Mouse (Mus musculus): ENCODE results near the gene Naxd. TPM values are rescaled to one million over a fixed set of nuclear protein-coding genes. Genes with fewer than 3 reads are reported as not detected.

Gene Naxd
- polyA plus RNA-seq, 1 experiment from 2014 or later, result 105 TPM

DNA sequence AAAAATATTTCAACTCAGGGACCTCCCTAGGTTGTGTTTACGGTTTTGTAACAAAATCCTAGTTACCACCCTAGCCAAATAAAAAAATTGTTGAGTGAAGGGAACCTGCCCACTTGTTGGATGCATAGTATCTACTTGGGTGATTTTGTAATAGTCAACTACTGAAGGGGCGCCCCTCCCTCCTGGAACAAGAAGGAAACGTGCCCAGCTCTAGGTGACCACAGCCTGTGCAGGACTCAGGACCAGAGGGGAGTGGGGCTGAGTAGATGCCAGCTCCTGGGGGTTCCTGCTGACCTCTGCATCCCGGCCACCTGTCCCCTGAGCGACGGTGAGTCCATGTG, 20.7 kb downstream of the Naxd start:
- Histone ChIP-seq H3K4me1 (no peaks in the 10 kb centered on the region), H3K9ac (no peak overlapping the region), H3K36me3 (peaks cover 29% of the 10 kb centered on the region), H3K27me3 (replicated peaks) (no peaks in the 10 kb centered on the region), H3K4me3 (replicated peaks) (no peak overlapping the region), H3K27ac (no peak overlapping the region), H3K9me3 (no peaks in the 10 kb centered on the region), H3K4me2 (no peak overlapping the region)
- WGBS, result 77% methylated on average over 6 of the region's 6 CpGs
- no peak for ATAC-seq (ENCODE audit: insufficient read depth, low FRiP score, low read depth)

DNA sequence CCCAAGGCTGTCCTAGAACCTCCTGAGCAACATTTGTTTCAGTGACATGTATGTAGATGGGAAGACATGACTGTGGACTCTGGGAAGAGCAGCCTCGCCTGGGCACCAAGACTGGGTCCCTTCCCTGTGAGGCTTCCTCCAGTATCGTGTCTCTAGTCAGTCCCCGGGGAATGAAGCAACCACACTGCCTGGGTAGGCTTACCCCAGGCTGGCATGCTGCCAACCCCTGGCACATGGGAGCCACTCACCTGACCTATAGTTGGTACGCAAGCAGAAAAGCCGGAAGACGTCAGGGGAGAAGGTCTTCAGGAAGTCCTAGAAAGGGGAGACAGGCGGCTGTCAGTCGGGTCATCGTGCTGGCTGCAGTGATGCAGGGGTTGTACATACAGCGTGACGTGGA, 21.4 kb downstream of the Naxd start:
- WGBS, result 87% methylated on average over 11 of the region's 11 CpGs
- Histone ChIP-seq H3K4me1 (no peaks in the 10 kb centered on the region), H3K4me3 (replicated peaks) (no peak overlapping the region), H3K36me3 (peaks cover 22% of the 10 kb centered on the region; the same call in 1 of the 2 replicates), H3K4me2 (no peak overlapping the region), H3K9ac (no peak overlapping the region), H3K9me3 (no peaks in the 10 kb centered on the region), H3K27me3 (replicated peaks) (no peaks in the 10 kb centered on the region), H3K27ac (no peak overlapping the region)
- no peak for ATAC-seq (ENCODE audit: insufficient read depth, low FRiP score, low read depth)

DNA sequence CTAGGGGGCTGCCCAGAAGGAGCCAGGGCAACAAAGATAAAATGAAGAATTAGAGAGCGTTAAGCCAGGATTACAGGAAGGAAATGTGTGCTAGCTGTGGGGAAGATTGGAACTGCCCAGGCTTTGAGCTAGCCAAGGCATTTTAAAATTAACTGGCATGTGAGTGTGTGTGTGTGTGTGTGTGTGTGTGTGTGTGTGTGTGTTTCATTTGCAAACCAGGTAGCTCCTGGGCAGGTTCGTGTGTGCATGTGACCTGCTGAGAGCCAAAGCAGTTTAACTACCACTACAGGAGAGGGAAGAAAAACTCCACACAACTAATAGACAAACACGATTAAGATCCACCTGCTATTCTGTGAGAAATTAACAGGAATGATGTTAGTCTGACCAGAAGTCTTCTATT, 26.0 kb downstream of the Naxd start:
- H3K36me3 ChIP-seq, result 0 out of 2 replicates have a peak, but pooled peaks cover 14% of the 10 kb centered on the region
- 71% methylated on average over 3 of the region's 3 CpGs for WGBS
- no peaks in the 10 kb centered on the region for H3K27me3 ChIP-seq (replicated peaks)
- no peak overlapping the region for H3K4me3 ChIP-seq (replicated peaks)
- H3K9ac ChIP-seq, result no peak overlapping the region
- ATAC-seq (ENCODE audit: insufficient read depth, low FRiP score, low read depth), result no peak
- no peaks in the 10 kb centered on the region for H3K4me1 ChIP-seq
- H3K4me2 ChIP-seq, result no peak overlapping the region
- no peaks in the 10 kb centered on the region for H3K9me3 ChIP-seq
- no peak overlapping the region for H3K27ac ChIP-seq

DNA sequence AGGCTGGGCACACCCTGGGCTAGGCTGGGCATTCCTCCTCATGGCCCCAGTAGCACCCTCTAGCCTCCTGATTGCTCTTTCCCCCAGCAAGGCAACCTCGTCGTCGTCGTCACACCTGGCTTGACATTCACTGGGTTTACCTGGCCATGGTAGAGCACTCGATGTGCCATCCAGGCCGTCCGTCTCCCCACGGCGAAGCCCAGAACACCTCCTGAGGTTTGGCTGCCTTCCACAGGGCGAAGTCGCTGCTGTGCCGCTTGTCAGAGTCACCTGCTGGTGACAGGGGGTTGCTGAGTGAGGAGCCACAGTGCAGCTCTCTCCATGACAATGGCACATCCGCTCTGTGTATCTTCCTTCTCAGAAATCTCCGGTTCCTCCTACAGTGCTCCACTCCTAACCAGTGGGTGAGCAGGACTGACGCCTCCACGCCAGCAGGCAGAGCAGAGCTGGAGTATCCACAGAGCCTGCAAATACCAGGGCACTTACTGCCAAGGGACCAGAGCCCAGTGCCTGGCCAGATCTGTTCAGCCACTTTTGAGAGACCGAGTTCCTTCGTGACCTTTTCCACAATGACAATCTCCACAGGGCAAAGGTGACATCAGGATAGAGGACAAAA, 33.0 kb downstream of the Naxd start:
- Histone ChIP-seq H3K4me2 (no peak overlapping the region), H3K4me1 (no peaks in the 10 kb centered on the region), H3K4me3 (replicated peaks) (no peak overlapping the region), H3K9me3 (no peaks in the 10 kb centered on the region), H3K27ac (no peak overlapping the region), H3K27me3 (replicated peaks) (no peaks in the 10 kb centered on the region), H3K9ac (no peak overlapping the region), H3K36me3 (peaks cover 14% of the 10 kb centered on the region)
- 83% methylated on average over 18 of the region's 18 CpGs for WGBS
- no peak for ATAC-seq (ENCODE audit: insufficient read depth, low FRiP score, low read depth)

DNA sequence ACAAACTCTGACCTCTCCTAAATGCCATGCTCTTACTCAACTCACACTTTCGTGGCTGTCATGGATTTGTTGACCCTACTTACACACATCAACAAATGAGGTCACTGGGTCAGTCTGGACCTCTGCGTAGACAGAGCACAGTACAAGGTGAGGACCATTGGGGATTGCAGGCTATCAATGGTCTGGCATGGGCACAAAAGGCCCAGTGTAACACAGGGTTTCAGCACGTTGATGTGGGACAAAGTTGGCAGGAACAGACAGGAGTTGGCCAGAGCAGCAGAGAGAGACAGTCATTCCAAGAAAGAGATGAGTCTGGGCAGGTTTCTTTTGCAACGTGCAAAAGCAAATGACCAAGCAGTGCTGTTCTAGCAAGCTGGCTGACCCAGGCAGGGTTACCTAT, 33.5 kb downstream of the Naxd start:
- 74% methylated on average over 4 of the region's 4 CpGs for WGBS
- peaks cover 13% of the 10 kb centered on the region for H3K36me3 ChIP-seq

DNA sequence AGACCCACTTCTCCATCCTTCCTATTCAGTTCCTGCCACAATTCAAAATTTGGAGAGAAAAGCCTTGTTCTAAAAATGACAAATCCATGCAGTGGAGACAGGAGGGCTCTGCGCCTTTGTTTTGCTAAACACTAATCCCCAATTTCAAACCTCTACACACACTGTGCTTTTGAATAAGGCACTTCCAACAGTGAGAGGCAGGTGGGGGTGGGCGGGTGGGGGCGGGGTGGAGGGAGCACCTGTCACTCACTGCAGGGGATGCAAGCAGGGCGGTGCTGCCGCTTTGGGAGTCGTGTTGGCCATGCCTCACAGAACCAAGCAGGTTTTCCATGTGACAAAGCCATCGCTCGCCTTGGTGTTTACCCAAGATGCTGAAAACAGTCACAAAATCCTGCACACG, 37.2 kb downstream of the Naxd start:
- H3K4me3 ChIP-seq (replicated peaks), result no peak overlapping the region
- no peaks in the 10 kb centered on the region for H3K9me3 ChIP-seq
- H3K36me3 ChIP-seq, result peaks cover 14% of the 10 kb centered on the region; the same call in 1 of the 2 replicates
- ATAC-seq (ENCODE audit: insufficient read depth, low FRiP score, low read depth), result no peak
- H3K27ac ChIP-seq, result no peak overlapping the region
- H3K27me3 ChIP-seq (replicated peaks), result no peaks in the 10 kb centered on the region
- 54% methylated on average over 9 of the region's 9 CpGs for WGBS
- no peak overlapping the region for H3K9ac ChIP-seq
- H3K4me1 ChIP-seq, result no peaks in the 10 kb centered on the region
- H3K4me2 ChIP-seq, result no peak overlapping the region

More for the DNA sequence above, 33.5 kb downstream of the Naxd start:
- H3K27ac ChIP-seq, result no peak overlapping the region
- no peak overlapping the region for H3K9ac ChIP-seq
- H3K4me2 ChIP-seq, result no peak overlapping the region
- H3K27me3 ChIP-seq (replicated peaks), result no peaks in the 10 kb centered on the region
- H3K4me3 ChIP-seq (replicated peaks), result no peak overlapping the region
- peak; percentile 39; the same call in 1 of the 2 replicates for ATAC-seq (ENCODE audit: insufficient read depth, low FRiP score, low read depth)
- H3K4me1 ChIP-seq, result no peaks in the 10 kb centered on the region
- no peaks in the 10 kb centered on the region for H3K9me3 ChIP-seq

DNA sequence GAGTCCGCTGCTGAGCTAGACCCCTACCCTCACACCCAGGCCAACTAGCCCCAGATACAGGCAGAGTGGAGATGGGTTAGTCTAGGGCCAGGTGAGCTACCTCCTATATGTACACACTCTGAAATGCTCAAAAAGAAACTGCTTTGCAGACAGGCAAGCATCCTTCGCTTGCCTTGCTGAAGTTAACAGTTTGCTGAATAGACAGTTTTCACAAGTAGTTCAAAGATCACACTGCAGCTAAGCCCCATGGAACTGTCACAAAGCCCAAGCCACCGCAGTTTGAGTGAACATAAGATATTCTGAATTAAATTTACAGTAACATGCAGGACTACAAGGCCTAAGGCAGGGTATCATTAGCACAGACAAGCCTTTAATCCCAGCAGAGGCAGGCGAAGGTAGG, 41.7 kb downstream of the Naxd start:
- Histone ChIP-seq H3K9me3 (no peaks in the 10 kb centered on the region), H3K4me3 (replicated peaks) (no peak overlapping the region), H3K27me3 (replicated peaks) (no peaks in the 10 kb centered on the region), H3K27ac (no peak overlapping the region), H3K36me3 (peaks cover 37% of the 10 kb centered on the region), H3K4me2 (no peak overlapping the region), H3K4me1 (no peaks in the 10 kb centered on the region), H3K9ac (no peak overlapping the region)
- no peak for ATAC-seq (ENCODE audit: insufficient read depth, low FRiP score, low read depth)
- 87% methylated on average over 4 of the region's 4 CpGs for WGBS

DNA sequence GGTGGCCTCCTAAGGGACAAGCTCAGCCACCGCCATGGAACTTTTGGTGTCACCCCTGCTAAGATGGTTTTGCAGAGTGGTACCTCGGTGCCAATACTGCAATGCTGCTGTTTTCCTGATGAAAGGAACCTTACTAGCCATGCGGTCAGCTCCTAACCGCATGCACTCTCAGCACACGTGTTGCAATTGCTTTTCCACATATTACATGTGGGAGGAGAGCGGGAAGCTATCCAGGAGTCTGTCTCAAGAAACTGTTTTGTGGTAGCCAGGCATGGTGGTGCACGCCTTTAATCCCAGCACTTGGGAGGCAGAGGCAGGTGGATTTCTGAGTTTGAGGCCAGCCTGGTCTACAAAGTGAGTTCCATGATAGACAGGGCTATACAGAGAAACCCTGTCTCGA, 42.9 kb downstream of the Naxd start:
- Histone ChIP-seq H3K27ac (no peak overlapping the region), H3K9me3 (no peaks in the 10 kb centered on the region), H3K4me2 (no peak overlapping the region), H3K9ac (no peak overlapping the region), H3K36me3 (peaks cover 41% of the 10 kb centered on the region), H3K4me3 (replicated peaks) (no peak overlapping the region), H3K4me1 (no peaks in the 10 kb centered on the region), H3K27me3 (replicated peaks) (no peaks in the 10 kb centered on the region)
- ATAC-seq (ENCODE audit: insufficient read depth, low FRiP score, low read depth), result no peak
- WGBS, result 92% methylated on average over 8 of the region's 8 CpGs

DNA sequence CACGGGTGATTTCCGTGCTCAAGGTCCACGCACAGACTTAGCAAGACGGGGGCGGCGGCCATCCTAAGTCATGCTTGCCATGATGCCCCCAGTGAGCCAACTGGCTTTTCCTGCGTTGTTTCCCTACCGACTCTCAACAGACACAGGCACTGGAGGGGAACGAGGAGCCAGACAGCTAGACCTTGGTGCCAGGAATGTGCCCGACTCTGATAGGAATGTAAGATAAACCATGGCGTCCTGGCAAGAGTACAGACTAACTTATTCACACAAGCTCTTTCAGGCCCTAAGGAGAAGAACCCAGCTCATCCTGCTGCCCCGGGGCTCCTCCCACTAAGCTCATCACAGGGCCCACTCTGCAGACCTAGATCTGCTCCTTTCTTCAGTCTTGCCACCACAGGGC, 44.7 kb downstream of the Naxd start:
- Histone ChIP-seq H3K4me3 (replicated peaks) (no peak overlapping the region), H3K4me2 (no peak overlapping the region), H3K27ac (no peak overlapping the region), H3K4me1 (no peaks in the 10 kb centered on the region), H3K9me3 (no peaks in the 10 kb centered on the region), H3K27me3 (replicated peaks) (no peaks in the 10 kb centered on the region), H3K36me3 (peaks cover 39% of the 10 kb centered on the region), H3K9ac (no peak overlapping the region)
- 92% methylated on average over 12 of the region's 12 CpGs for WGBS
- no peak for ATAC-seq (ENCODE audit: insufficient read depth, low FRiP score, low read depth)

DNA sequence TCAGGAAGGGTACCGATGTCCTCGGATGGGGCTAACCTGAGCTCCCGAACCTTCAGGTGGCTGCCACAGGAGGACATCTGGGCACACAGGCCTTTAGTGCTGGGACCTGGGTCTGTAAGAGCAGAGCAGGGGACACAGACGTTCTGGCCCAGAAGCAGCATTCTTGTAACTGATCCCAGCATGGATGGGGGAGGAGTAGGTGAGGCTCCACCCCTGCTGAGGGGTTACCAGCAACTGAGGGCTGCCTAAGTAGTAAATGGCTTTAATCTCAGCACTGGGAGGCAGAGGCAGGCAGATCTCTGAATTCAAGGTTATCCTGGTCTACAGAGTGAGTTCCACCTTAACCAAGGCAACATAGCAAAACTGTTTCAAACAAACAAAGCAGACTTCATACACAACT, 45.6 kb downstream of the Naxd start:
- H3K27me3 ChIP-seq (replicated peaks), result no peaks in the 10 kb centered on the region
- no peak overlapping the region for H3K4me2 ChIP-seq
- no peak for ATAC-seq (ENCODE audit: insufficient read depth, low FRiP score, low read depth)
- no peak overlapping the region for H3K4me3 ChIP-seq (replicated peaks)
- no peak overlapping the region for H3K9ac ChIP-seq
- H3K4me1 ChIP-seq, result no peaks in the 10 kb centered on the region
- no peak overlapping the region for H3K27ac ChIP-seq
- peaks cover 36% of the 10 kb centered on the region for H3K36me3 ChIP-seq
- 87% methylated on average over 4 of the region's 4 CpGs for WGBS
- H3K9me3 ChIP-seq, result no peaks in the 10 kb centered on the region

DNA sequence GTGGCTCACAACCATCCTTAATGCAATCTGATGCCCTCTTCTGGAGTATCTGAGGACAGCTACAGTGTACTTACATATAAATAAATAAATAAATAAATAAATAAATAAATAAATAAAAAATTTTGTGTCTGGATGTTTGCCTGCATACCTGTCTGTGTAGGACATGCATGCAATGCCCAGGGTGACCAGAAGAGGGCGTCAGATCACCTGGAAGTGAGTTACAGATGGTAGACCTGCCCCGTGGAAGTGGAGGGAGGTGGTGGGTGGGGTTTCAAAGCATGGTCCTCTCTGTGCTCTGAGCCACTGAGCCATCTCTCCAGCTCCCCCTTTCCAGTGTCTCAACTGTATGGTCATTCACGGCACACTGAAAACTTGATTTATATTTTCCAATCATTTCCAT, 47.1 kb downstream of the Naxd start:
- no peak for ATAC-seq (ENCODE audit: insufficient read depth, low FRiP score, low read depth)
- Histone ChIP-seq H3K4me1 (no peaks in the 10 kb centered on the region), H3K27ac (no peak overlapping the region), H3K9ac (no peak overlapping the region), H3K27me3 (replicated peaks) (no peaks in the 10 kb centered on the region), H3K4me2 (no peak overlapping the region), H3K36me3 (peaks cover 28% of the 10 kb centered on the region), H3K4me3 (replicated peaks) (no peak overlapping the region), H3K9me3 (no peaks in the 10 kb centered on the region)
- WGBS, result 48% methylated on average over 3 of the region's 3 CpGs

DNA sequence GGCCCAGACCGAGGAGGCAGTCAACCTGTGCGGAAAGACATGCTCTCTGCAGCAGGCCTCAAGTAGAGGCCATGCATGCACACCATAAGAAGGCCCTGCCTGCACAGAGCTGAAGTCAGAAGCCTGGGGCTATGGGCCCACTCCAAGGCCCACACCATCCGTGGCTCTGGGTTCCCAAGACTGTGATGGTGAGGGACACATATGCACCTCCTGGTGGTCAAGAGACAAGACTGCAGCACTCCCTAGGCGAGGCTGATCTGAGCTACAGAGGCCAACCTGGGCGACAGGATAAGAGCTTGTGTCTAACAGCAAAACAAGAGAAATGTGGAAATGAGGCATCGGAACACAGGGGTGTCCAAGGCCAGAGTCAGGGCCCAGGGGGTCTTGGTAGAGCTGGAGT, 49.8 kb downstream of the Naxd start:
- Histone ChIP-seq H3K4me3 (replicated peaks) (no peak overlapping the region), H3K9ac (no peak overlapping the region), H3K9me3 (no peaks in the 10 kb centered on the region), H3K27me3 (replicated peaks) (no peaks in the 10 kb centered on the region), H3K4me2 (no peak overlapping the region), H3K4me1 (peaks cover 8% of the 10 kb centered on the region; the same call in 1 of the 2 replicates), H3K36me3 (peaks cover 6% of the 10 kb centered on the region), H3K27ac (no peak overlapping the region)
- ATAC-seq (ENCODE audit: insufficient read depth, low FRiP score, low read depth), result no peak
- WGBS, result 65% methylated on average over 6 of the region's 6 CpGs

DNA sequence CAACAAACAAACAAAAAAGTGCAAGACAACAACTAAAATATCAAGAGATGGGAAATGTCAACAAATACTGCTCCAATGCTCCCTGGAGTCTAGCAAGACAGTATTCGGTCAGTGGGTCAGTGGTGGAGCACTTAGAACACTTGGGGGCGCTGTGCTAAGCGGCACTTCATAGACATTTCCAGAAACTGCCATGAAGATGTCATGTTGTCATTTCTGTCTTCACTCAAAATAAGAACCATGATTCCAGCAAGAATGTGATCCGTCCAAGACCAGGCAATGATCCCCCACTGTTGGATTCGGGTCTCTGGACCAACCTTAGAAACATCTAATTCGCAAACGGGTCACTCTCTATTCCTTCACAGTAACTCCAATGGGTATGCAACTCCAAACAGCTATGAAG, 52.4 kb downstream of the Naxd start:
- Histone ChIP-seq H3K27me3 (replicated peaks) (no peaks in the 10 kb centered on the region), H3K4me1 (peaks cover 15% of the 10 kb centered on the region), H3K4me2 (peak overlapping the region; percentile 88), H3K27ac (peak overlapping the region; percentile 94; the same call in 1 of the 2 replicates), H3K36me3 (peaks cover under 1% of the 10 kb centered on the region; the same call in 1 of the 2 replicates), H3K4me3 (replicated peaks) (peak overlapping the region; percentile 92), H3K9ac (no peak overlapping the region; the same call in 1 of the 2 replicates), H3K9me3 (no peaks in the 10 kb centered on the region)
- WGBS, result 19% methylated on average over 7 of the region's 7 CpGs
- ATAC-seq (ENCODE audit: insufficient read depth, low FRiP score, low read depth), result no peak
